Mouse (Mus musculus) adrenal gland, postnatal 25 days (tissue): ENCODE measurements around the gene Slc35b1. TPM values are rescaled to one million over a fixed set of nuclear protein-coding genes. Genes with fewer than 3 reads are reported as not detected.

Source experiments
- total RNA-seq: library from RNA; stranded (reverse); gene quantifications from 2 replicates; pipeline ENCODE4 v1.2.3, GENCODE M21; 2021

Slc35b1 gene
- total RNA-seq, 1 experiment from 2014 or later: 51.8 TPM

Other genes starting within 250 kb of the Slc35b1 start
- not detected in 2 replicates for gene Dlx4, start 238.4 kb upstream of the Slc35b1 start, total RNA-seq
- not detected in 2 replicates for gene Tac4, start 123.2 kb upstream of the Slc35b1 start, total RNA-seq
- gene Kat7, start 74.4 kb upstream of the Slc35b1 start, total RNA-seq: 51.7 and 58.0 TPM in 2 replicates
- 13.7 and 13.8 TPM in 2 replicates for gene Fam117a, start 47.7 kb upstream of the Slc35b1 start, total RNA-seq
- gene Spop, start 29.4 kb downstream of the Slc35b1 start, total RNA-seq: 131 and 144 TPM in 2 replicates
- 2.0 and 2.9 TPM in 2 replicates for gene Nxph3, start 129.9 kb downstream of the Slc35b1 start, total RNA-seq
- gene Ngfr, start 203.0 kb downstream of the Slc35b1 start, total RNA-seq: 1.7 and 3.3 TPM in 2 replicates